Comparison of ENCODE assay signal across 9 mouse cellular contexts in genomic region chr2:180385967-180386688, GRCm38 (mm10). TPM values are rescaled to one million over a fixed set of nuclear protein-coding genes. Genes with fewer than 3 reads are reported as not detected.
DNase-seq lines count a peak whose midpoint lies in the region; ATAC-seq lines count a peak whose summit lies in the region.
"Had no signal": no experiment of that assay in that cellular context is flagged by ENCODE, and none has a peak within 500 bp of the region (broad histone marks: within the 10 kb centered on the region; RNA-seq: fewer than 3 reads in every experiment).

No protein-coding gene starts in this region.

- WGBS in embryonic facial prominence, embryonic 11.5 days: under 1% methylated on average over 30 of the region's 35 CpGs
- WGBS in intestine, embryonic 14.5 days: under 1% methylated on average over 32 of the region's 35 CpGs
- under 1% methylated on average over 34 of the region's 35 CpGs for WGBS in neural tube, embryonic 14.5 days

- peak overlapping the region; percentile 81 for H3K4me2 ChIP-seq in embryonic facial prominence, embryonic 11.5 days (ENCODE audit: low read depth, low read length)
- peak overlapping the region; percentile 70 for H3K4me2 ChIP-seq in intestine, embryonic 14.5 days (ENCODE audit: low read length)
- peak overlapping the region; percentile 73 for H3K4me2 ChIP-seq in neural tube, embryonic 14.5 days (ENCODE audit: low read depth, low read length)

- peak overlapping the region; percentile 43 for H3K4me3 ChIP-seq in embryonic facial prominence, embryonic 11.5 days (ENCODE audit: low read depth, low read length)
- peak overlapping the region; percentile 44 for H3K4me3 ChIP-seq in intestine, embryonic 14.5 days (ENCODE audit: low read depth, low read length)
- H3K4me3 ChIP-seq in neural tube, embryonic 14.5 days (ENCODE audit: low read depth, low read length): peak overlapping the region; percentile 45

- H3K4me1 ChIP-seq in embryonic facial prominence, embryonic 11.5 days (ENCODE audit: control insufficient read depth, insufficient read depth, low read length): peaks cover 5% of the 10 kb centered on the region
- peaks cover 3% of the 10 kb centered on the region; the same call in 1 of the 2 replicates for H3K4me1 ChIP-seq in intestine, embryonic 14.5 days (replicated peaks; ENCODE audit: control insufficient read depth, insufficient read depth, low read length)
- H3K4me1 ChIP-seq in neural tube, embryonic 14.5 days (ENCODE audit: control insufficient read depth, insufficient read depth, low read length): peaks cover 9% of the 10 kb centered on the region; the same call in 1 of the 2 replicates

- no peaks in the 10 kb centered on the region for H3K36me3 ChIP-seq in embryonic facial prominence, embryonic 11.5 days (replicated peaks; ENCODE audit: control insufficient read depth, insufficient read depth, low read depth, low read length)
- no peaks in the 10 kb centered on the region for H3K36me3 ChIP-seq in intestine, embryonic 14.5 days (ENCODE audit: control insufficient read depth, insufficient read depth, low read length)
- no peaks in the 10 kb centered on the region for H3K36me3 ChIP-seq in neural tube, embryonic 14.5 days (ENCODE audit: control insufficient read depth, insufficient read depth, low read length)

- no peak for ATAC-seq in embryonic facial prominence, embryonic 11.5 days (replicated peaks; ENCODE audit: insufficient number of reproducible peaks, low FRiP score, low TSS enrichment, low read depth)
- ATAC-seq in intestine, embryonic 14.5 days (replicated peaks; ENCODE audit: low FRiP score, low TSS enrichment, low read depth): peak; percentile 47
- ATAC-seq in neural tube, embryonic 14.5 days (ENCODE audit: low read depth): peak; percentile 52

- peak; percentile 11 for DNase-seq in kidney, postnatal 10 days
- DNase-seq in kidney, adult 18-20 months: no peak
- DNase-seq in embryonic facial prominence, embryonic 11.5 days (ENCODE audit: low spot score): peak; percentile 57
- DNase-seq in intestine, embryonic 14.5 days (ENCODE audit: low spot score): peak; percentile 59
- no peak for DNase-seq in frontal cortex, adult 2 months (ENCODE audit: extremely low spot score in 1 of 2, low spot score in 1 of 2)
- no peak for DNase-seq in left cerebral cortex, adult 11 months (ENCODE audit: low spot score)
- DNase-seq in gastrocnemius, adult 8-10 months (ENCODE audit: low spot score in 2 of 2): no peak

- no peak overlapping the region for H3K27ac ChIP-seq in embryonic facial prominence, embryonic 11.5 days (replicated peaks; ENCODE audit: low read depth, low read length)
- H3K27ac ChIP-seq in intestine, embryonic 14.5 days (ENCODE audit: low read depth): peak overlapping the region; percentile 38; the same call in 1 of the 2 replicates
- H3K27ac ChIP-seq in neural tube, embryonic 14.5 days (ENCODE audit: low read depth, low read length): 0 out of 2 replicates have a peak overlapping the region, but pooled peaks have one; percentile 2

- no peaks in the 10 kb centered on the region for H3K9me3 ChIP-seq in embryonic facial prominence, embryonic 11.5 days (replicated peaks; ENCODE audit: control insufficient read depth, low read length)
- H3K9me3 ChIP-seq in intestine, embryonic 14.5 days (ENCODE audit: control insufficient read depth, low read length): no peaks in the 10 kb centered on the region
- no peaks in the 10 kb centered on the region for H3K9me3 ChIP-seq in neural tube, embryonic 14.5 days (ENCODE audit: control insufficient read depth, low read length)

- peak overlapping the region; percentile 46 for H3K9ac ChIP-seq in embryonic facial prominence, embryonic 11.5 days (replicated peaks; ENCODE audit: low read length)
- H3K9ac ChIP-seq in intestine, embryonic 14.5 days (ENCODE audit: low read length): peak overlapping the region; percentile 30; the same call in 1 of the 2 replicates
- peak overlapping the region; percentile 52 for H3K9ac ChIP-seq in neural tube, embryonic 14.5 days (replicated peaks; ENCODE audit: low read depth, low read length)

- peaks cover 17% of the 10 kb centered on the region for H3K27me3 ChIP-seq in embryonic facial prominence, embryonic 11.5 days (ENCODE audit: control insufficient read depth, insufficient read depth, low read length)
- peaks cover 31% of the 10 kb centered on the region; the same call in 1 of the 2 replicates for H3K27me3 ChIP-seq in intestine, embryonic 14.5 days (replicated peaks; ENCODE audit: control insufficient read depth, insufficient read depth, low read length)
- peaks cover 16% of the 10 kb centered on the region for H3K27me3 ChIP-seq in neural tube, embryonic 14.5 days (ENCODE audit: control insufficient read depth, insufficient read depth, low read length)

RNA-seq across cellular contexts. Expression of gene Gata5, which starts 51.6 kb away (rescaled TPM):
- polyA plus RNA-seq in embryonic facial prominence, embryonic 11.5 days (2014; fragmentation: Nextera tagmentation; extraction: Ambion mirVana): 0.13 and 0.14 TPM in 2 replicates
- polyA plus RNA-seq in intestine, embryonic 14.5 days (2014; fragmentation: Nextera tagmentation; extraction: Ambion mirVana): 7.9 and 8.1 TPM in 2 replicates
- not detected in 2 replicates for polyA plus RNA-seq in neural tube, embryonic 14.5 days (2014; fragmentation: Nextera tagmentation; extraction: Ambion mirVana)
- polyA plus RNA-seq in frontal cortex, adult 2 months (2012; rRNA removed): not detected in 2 replicates
- not detected for total RNA-seq in gastrocnemius, adult 8-10 months (2022)
- total RNA-seq: MEL had no signal

Comparison
In these comparisons a context has a peak if more than half of its experiments do, and no peak if none do; other contexts are left out.
1. DNase-seq: peak in kidney, postnatal 10 days (single experiment), embryonic facial prominence, embryonic 11.5 days (single experiment) and intestine, embryonic 14.5 days (single experiment); none in kidney, adult 18-20 months (single experiment), frontal cortex, adult 2 months (0 of 2), left cerebral cortex, adult 11 months (single experiment) and gastrocnemius, adult 8-10 months (0 of 2).
2. Peak in every context shown above with its lines, with median percentiles within 50 percentile points of each other: H3K4me2 ChIP-seq, H3K4me3 ChIP-seq and H3K9ac ChIP-seq.